Mouse (Mus musculus) kidney, postnatal 4 days (tissue): Measurements from ENCODE around the gene Iqce.

ENCODE experiments used
- DNase-seq, 2 experiments: peaks; one replicate each; pipeline ENCODE4 v3.0.0; 2021; ENCODE audit warnings: mixed read lengths in 2 of 2

Gene Iqce

GRCm38 (mm10) chr5:140637989-140638388 lies 64.2 kb downstream of the Iqce start:
- no peak for DNase-seq

GRCm38 (mm10) chr5:140637058-140637410 lies 65.1 kb downstream of the Iqce start:
- no peak for DNase-seq

- no peak for DNase-seq
These were observed 65.7 kb downstream of the Iqce start for GRCm38 (mm10) chr5:140636316-140637057.

GRCm38 (mm10) chr5:140634798-140635722 lies 67.1 kb downstream of the Iqce start:
- DNase-seq = no peak

- DNase-seq = no peak
These were observed 68.7 kb downstream of the Iqce start for GRCm38 (mm10) chr5:140633432-140633831.

- no peak for DNase-seq
These were observed 73.2 kb downstream of the Iqce start for GRCm38 (mm10) chr5:140628995-140629394.

GRCm38 (mm10) chr5:140627580-140627979 lies 74.6 kb downstream of the Iqce start:
- DNase-seq = no peak

GRCm38 (mm10) chr5:140624961-140625360 lies 77.2 kb downstream of the Iqce start:
- DNase-seq = no peak

- DNase-seq = no peak
These were observed 77.9 kb downstream of the Iqce start for GRCm38 (mm10) chr5:140624238-140624637.

GRCm38 (mm10) chr5:140623791-140624190 lies 78.4 kb downstream of the Iqce start:
- no peak for DNase-seq

GRCm38 (mm10) chr5:140622978-140623670 lies 79.1 kb downstream of the Iqce start:
- no peak for DNase-seq

GRCm38 (mm10) chr5:140621517-140621916 lies 80.7 kb downstream of the Iqce start:
- peak; percentile 46 to 58 for DNase-seq

- DNase-seq = peak in 1 of 2 experiments; percentile 18
These were observed 81.1 kb downstream of the Iqce start for GRCm38 (mm10) chr5:140621092-140621491.

GRCm38 (mm10) chr5:140619895-140620736 lies 82.1 kb downstream of the Iqce start:
- DNase-seq = peak in 1 of 2 experiments; percentile 52

- peak; percentile 91 to 92 for DNase-seq
These were observed 82.9 kb downstream of the Iqce start for GRCm38 (mm10) chr5:140619151-140619771.

GRCm38 (mm10) chr5:140617714-140618113 lies 84.5 kb downstream of the Iqce start:
- peak in 1 of 2 experiments; percentile 48 for DNase-seq

GRCm38 (mm10) chr5:140616691-140617090 lies 85.5 kb downstream of the Iqce start:
- DNase-seq = peak in 1 of 2 experiments; percentile 48

GRCm38 (mm10) chr5:140616110-140616503 lies 86.1 kb downstream of the Iqce start:
- no peak for DNase-seq

GRCm38 (mm10) chr5:140615321-140616109 lies 86.7 kb downstream of the Iqce start:
- no peak for DNase-seq

GRCm38 (mm10) chr5:140614837-140615236 lies 87.3 kb downstream of the Iqce start:
- no peak for DNase-seq

GRCm38 (mm10) chr5:140614141-140614540 lies 88.0 kb downstream of the Iqce start:
- no peak for DNase-seq
